Mouse (Mus musculus): ENCODE data around the gene Pla1a. TPM values are rescaled to one million over a fixed set of nuclear protein-coding genes. Genes with fewer than 3 reads are reported as not detected.

Gene Pla1a
- polyA plus RNA-seq (2012; rRNA removed; ENCODE audit: low replicate concordance): 30.5 and 48.5 TPM in 2 replicates

GRCm38 (mm10) chr16:38432498-38433425, at the start of gene Pla1a:
Gene Pla1a, minus strand, starts transcription at chr16:38433145.

GRCm38 (mm10) chr16:38455511-38456418, 22.8 kb upstream of the Pla1a start, which contains the start of gene Cd80:
Gene Cd80, plus strand, starts transcription at chr16:38455561.

DNA sequence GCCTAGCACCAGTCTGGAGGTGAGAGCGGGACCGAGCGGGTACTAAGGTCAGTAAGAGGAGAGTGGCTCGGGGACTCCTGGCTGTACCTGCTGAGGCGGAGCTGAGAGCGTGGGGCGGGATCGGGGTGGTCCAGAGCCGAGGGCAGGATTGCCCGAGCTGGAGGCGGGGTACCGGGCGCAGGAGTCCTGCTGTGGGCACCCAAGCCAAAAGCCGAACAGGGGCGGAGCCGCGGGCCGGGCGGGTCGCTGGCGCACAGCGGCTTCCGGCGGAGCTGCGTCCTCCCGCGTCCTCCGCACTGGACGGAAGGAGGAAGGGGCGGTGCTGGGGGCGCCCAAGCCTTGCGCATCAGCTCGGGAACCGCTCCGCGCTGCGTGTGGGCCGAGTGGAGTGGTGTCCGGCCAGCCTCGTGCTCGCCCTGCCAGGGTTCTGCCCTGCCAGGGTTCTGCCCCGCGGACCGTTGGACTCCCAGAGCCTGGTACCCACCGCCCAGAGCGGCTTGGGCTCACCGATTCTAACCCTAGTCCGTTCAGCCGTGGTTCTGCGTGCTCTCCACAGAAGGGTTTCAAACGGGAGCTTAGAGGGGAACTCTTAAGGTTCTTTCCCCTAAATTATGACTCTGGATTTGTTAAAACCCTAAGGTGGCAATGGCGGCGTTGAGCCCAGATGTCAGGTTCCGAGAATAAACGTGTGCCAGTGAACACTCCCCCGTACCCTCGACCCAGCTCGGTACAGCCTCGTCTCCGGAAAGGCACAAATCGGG, 19.7 kb upstream of the Pla1a start, which contains the start of gene Adprh:
Gene Adprh (minus strand): TSS at position 262 of the 761 bp plus-strand sequence.

DNA sequence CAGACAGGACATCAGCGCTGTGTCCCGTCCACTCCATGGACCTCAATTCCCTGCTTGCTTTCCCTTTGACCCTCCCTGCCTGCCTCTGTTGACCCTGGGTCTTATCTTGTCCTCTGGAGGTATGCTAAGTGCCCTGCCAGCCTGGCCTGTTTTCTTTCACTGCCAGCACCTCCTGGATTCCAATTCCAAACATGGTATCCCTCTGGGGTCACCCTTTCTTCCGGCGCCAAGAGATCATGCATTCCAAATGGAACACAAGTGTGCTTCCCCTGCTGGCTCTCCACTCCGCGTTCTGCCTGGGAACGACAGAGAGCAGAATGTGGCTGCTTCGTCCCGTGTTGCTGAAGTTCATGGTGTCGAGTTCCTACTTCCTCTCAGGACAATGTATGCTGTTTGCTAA, 71.0 kb downstream of the Pla1a start, which contains the start of gene Popdc2:
Gene Popdc2 (plus strand): TSS at position 277 of the 400 bp plus-strand sequence.

GRCm38 (mm10) chr16:38346529-38347325, 86.2 kb downstream of the Pla1a start, which contains the start of the genes Cox17 and Gm21987:
Gene Cox17, plus strand, starts transcription at chr16:38346991.
Gene Gm21987, plus strand, starts transcription at chr16:38347040.

Other genes starting within 250 kb of the Pla1a start
- gene Nr1i2, start 138.3 kb downstream of the Pla1a start, polyA plus RNA-seq (2012; rRNA removed; ENCODE audit: low replicate concordance): not detected in 2 replicates
- gene Maats1, start 91.0 kb downstream of the Pla1a start, polyA plus RNA-seq (2012; rRNA removed; ENCODE audit: low replicate concordance): 0.04 and 0.23 TPM in 2 replicates
- gene Cox17, start 86.2 kb downstream of the Pla1a start, polyA plus RNA-seq (2012; rRNA removed; ENCODE audit: low replicate concordance): 61.5 and 94.2 TPM in 2 replicates
- not detected in 2 replicates for gene Gm21987, start 86.1 kb downstream of the Pla1a start, polyA plus RNA-seq (2012; rRNA removed; ENCODE audit: low replicate concordance)
- 18.0 and 25.7 TPM in 2 replicates for gene Popdc2, start 70.9 kb downstream of the Pla1a start, polyA plus RNA-seq (2012; rRNA removed; ENCODE audit: low replicate concordance)
- 27.6 and 52.1 TPM in 2 replicates for gene Adprh, start 19.6 kb upstream of the Pla1a start, polyA plus RNA-seq (2012; rRNA removed; ENCODE audit: low replicate concordance)
- gene Cd80, start 22.4 kb upstream of the Pla1a start, polyA plus RNA-seq (2012; rRNA removed; ENCODE audit: low replicate concordance): 0.59 and 0.71 TPM in 2 replicates
- 16.2 and 17.5 TPM in 2 replicates for gene Timmdc1, start 89.5 kb upstream of the Pla1a start, polyA plus RNA-seq (2012; rRNA removed; ENCODE audit: low replicate concordance)
- gene Poglut1, start 117.1 kb upstream of the Pla1a start, polyA plus RNA-seq (2012; rRNA removed; ENCODE audit: low replicate concordance): 25.3 and 42.3 TPM in 2 replicates
- 70.9 and 154 TPM in 2 replicates for gene Tmem39a, start 125.6 kb upstream of the Pla1a start, polyA plus RNA-seq (2012; rRNA removed; ENCODE audit: low replicate concordance)